Mouse (Mus musculus): Measurements from ENCODE around the gene Osbpl5. TPM values are rescaled to one million over a fixed set of nuclear protein-coding genes. Genes with fewer than 3 reads are reported as not detected.
A peak's percentile ranks its signal among the peaks of the same experiment; 100 is the strongest.

The Osbpl5 gene
- polyA plus RNA-seq, 1 experiment from 2014 or later, result 29.9 TPM

- Histone ChIP-seq H3K9me3 (ENCODE audit: control insufficient read depth, low read length) (no peaks in the 10 kb centered on the region), H3K4me1 (replicated peaks; ENCODE audit: control insufficient read depth, insufficient read depth) (0 out of 2 replicates have a peak, but pooled peaks cover 2% of the 10 kb centered on the region), H3K36me3 (ENCODE audit: control insufficient read depth, insufficient read depth, low read length) (no peaks in the 10 kb centered on the region; the same call in 1 of the 2 replicates), H3K4me3 (ENCODE audit: low read depth, low read length) (no peak overlapping the region), H3K27me3 (ENCODE audit: control insufficient read depth, insufficient read depth, low read length) (no peaks in the 10 kb centered on the region), H3K9ac (ENCODE audit: low read length) (no peak overlapping the region), H3K27ac (replicated peaks) (no peak overlapping the region; the same call in 1 of the 2 replicates), H3K4me2 (replicated peaks; ENCODE audit: low read depth) (no peak overlapping the region)
- DNase-seq (ENCODE audit: low spot score) (peak; percentile 55), ATAC-seq (ENCODE audit: low FRiP score, low TSS enrichment) (no peak)
- TF ChIP-seq EP300 (optimal IDR thresholded peaks at IDR 0.05) (no peak), CTCF (IDR thresholded peaks at IDR 0.05; ENCODE audit: low read depth) (peak; percentile 55)
- WGBS, result 73% methylated on average over 4 of the region's 4 CpGs
These were observed 30.4 kb downstream of the Osbpl5 start for GRCm38 (mm10) chr7:143726396-143726795.

- H3K36me3 ChIP-seq (ENCODE audit: control insufficient read depth, insufficient read depth, low read length), result no peaks in the 10 kb centered on the region; the same call in none of the 2 replicates
- ATAC-seq (ENCODE audit: low FRiP score, low TSS enrichment), result peak; percentile 96
- 66% methylated on average over 4 of the region's 4 CpGs for WGBS
- no peaks in the 10 kb centered on the region for H3K27me3 ChIP-seq (ENCODE audit: control insufficient read depth, insufficient read depth, low read length)
- peak overlapping the region; percentile 94 for H3K27ac ChIP-seq (replicated peaks)
- peak overlapping the region; percentile 45 for H3K9ac ChIP-seq (ENCODE audit: low read length)
- no peaks in the 10 kb centered on the region for H3K4me1 ChIP-seq (replicated peaks; ENCODE audit: control insufficient read depth, insufficient read depth)
- peak overlapping the region; percentile 45 for H3K4me2 ChIP-seq (replicated peaks; ENCODE audit: low read depth)
- DNase-seq (ENCODE audit: low spot score), result peak; percentile 88
- no peak for TF ChIP-seq EP300 (optimal IDR thresholded peaks at IDR 0.05)
- no peak for TF ChIP-seq CTCF (IDR thresholded peaks at IDR 0.05; ENCODE audit: low read depth)
- peak overlapping the region; percentile 22; the same call in 1 of the 2 replicates for H3K4me3 ChIP-seq (ENCODE audit: low read depth, low read length)
- no peaks in the 10 kb centered on the region for H3K9me3 ChIP-seq (ENCODE audit: control insufficient read depth, low read length)
These were observed 32.9 kb downstream of the Osbpl5 start for GRCm38 (mm10) chr7:143723841-143724240.

- 66% methylated on average over 5 of the region's 5 CpGs for WGBS
- no peak for ATAC-seq (ENCODE audit: low FRiP score, low TSS enrichment)
- TF ChIP-seq CTCF (IDR thresholded peaks at IDR 0.05; ENCODE audit: low read depth), result no peak
- no peak for TF ChIP-seq EP300 (optimal IDR thresholded peaks at IDR 0.05)
- H3K36me3 ChIP-seq (ENCODE audit: control insufficient read depth, insufficient read depth, low read length), result no peaks in the 10 kb centered on the region; the same call in none of the 2 replicates
- no peak overlapping the region for H3K4me3 ChIP-seq (ENCODE audit: low read depth, low read length)
- H3K27me3 ChIP-seq (ENCODE audit: control insufficient read depth, insufficient read depth, low read length), result no peaks in the 10 kb centered on the region
- no peak overlapping the region for H3K9ac ChIP-seq (ENCODE audit: low read length)
- no peak for DNase-seq (ENCODE audit: low spot score)
- no peaks in the 10 kb centered on the region for H3K4me1 ChIP-seq (replicated peaks; ENCODE audit: control insufficient read depth, insufficient read depth)
- H3K4me2 ChIP-seq (replicated peaks; ENCODE audit: low read depth), result no peak overlapping the region
- no peaks in the 10 kb centered on the region for H3K9me3 ChIP-seq (ENCODE audit: control insufficient read depth, low read length)
- peak overlapping the region; percentile 94 for H3K27ac ChIP-seq (replicated peaks)
These were observed 34.1 kb downstream of the Osbpl5 start for GRCm38 (mm10) chr7:143722646-143723045.

- ATAC-seq (ENCODE audit: low FRiP score, low TSS enrichment) (peak; percentile 27), DNase-seq (ENCODE audit: low spot score) (no peak)
- H3K27ac ChIP-seq (replicated peaks), result no peak overlapping the region
- no peaks in the 10 kb centered on the region for H3K9me3 ChIP-seq (ENCODE audit: control insufficient read depth, low read length)
- no peak overlapping the region for H3K4me2 ChIP-seq (replicated peaks; ENCODE audit: low read depth)
- H3K27me3 ChIP-seq (ENCODE audit: control insufficient read depth, insufficient read depth, low read length), result no peaks in the 10 kb centered on the region
- 85% methylated on average over 1 of the region's 1 CpGs for WGBS
- no peak overlapping the region for H3K9ac ChIP-seq (ENCODE audit: low read length)
- TF ChIP-seq CTCF (IDR thresholded peaks at IDR 0.05; ENCODE audit: low read depth), result no peak
- TF ChIP-seq EP300 (optimal IDR thresholded peaks at IDR 0.05), result no peak
- no peak overlapping the region for H3K4me3 ChIP-seq (ENCODE audit: low read depth, low read length)
- H3K4me1 ChIP-seq (replicated peaks; ENCODE audit: control insufficient read depth, insufficient read depth), result no peaks in the 10 kb centered on the region
- H3K36me3 ChIP-seq (ENCODE audit: control insufficient read depth, insufficient read depth, low read length), result peaks cover 7% of the 10 kb centered on the region
These were observed 39.0 kb downstream of the Osbpl5 start for GRCm38 (mm10) chr7:143717811-143718210.

- Histone ChIP-seq H3K36me3 (ENCODE audit: control insufficient read depth, insufficient read depth, low read length) (peaks cover 24% of the 10 kb centered on the region), H3K27me3 (ENCODE audit: control insufficient read depth, insufficient read depth, low read length) (no peaks in the 10 kb centered on the region), H3K27ac (replicated peaks) (no peak overlapping the region), H3K4me1 (replicated peaks; ENCODE audit: control insufficient read depth, insufficient read depth) (no peaks in the 10 kb centered on the region), H3K4me2 (replicated peaks; ENCODE audit: low read depth) (no peak overlapping the region), H3K4me3 (ENCODE audit: low read depth, low read length) (no peak overlapping the region), H3K9ac (ENCODE audit: low read length) (no peak overlapping the region), H3K9me3 (ENCODE audit: control insufficient read depth, low read length) (no peaks in the 10 kb centered on the region)
- WGBS, result 81% methylated on average over 4 of the region's 4 CpGs
- no peak for DNase-seq (ENCODE audit: low spot score)
- no peak for ATAC-seq (ENCODE audit: low FRiP score, low TSS enrichment)
- TF ChIP-seq CTCF (IDR thresholded peaks at IDR 0.05; ENCODE audit: low read depth), result no peak
- TF ChIP-seq EP300 (optimal IDR thresholded peaks at IDR 0.05), result no peak
These were observed 43.4 kb downstream of the Osbpl5 start for GRCm38 (mm10) chr7:143713421-143713820.

- WGBS, result 68% methylated on average over 8 of the region's 8 CpGs
- Histone ChIP-seq H3K36me3 (ENCODE audit: control insufficient read depth, insufficient read depth, low read length) (peaks cover 24% of the 10 kb centered on the region), H3K27ac (replicated peaks) (no peak overlapping the region), H3K4me1 (replicated peaks; ENCODE audit: control insufficient read depth, insufficient read depth) (no peaks in the 10 kb centered on the region), H3K9ac (ENCODE audit: low read length) (no peak overlapping the region), H3K27me3 (ENCODE audit: control insufficient read depth, insufficient read depth, low read length) (no peaks in the 10 kb centered on the region), H3K4me2 (replicated peaks; ENCODE audit: low read depth) (no peak overlapping the region), H3K9me3 (ENCODE audit: control insufficient read depth, low read length) (no peaks in the 10 kb centered on the region), H3K4me3 (ENCODE audit: low read depth, low read length) (no peak overlapping the region)
- DNase-seq (ENCODE audit: low spot score) (no peak), ATAC-seq (ENCODE audit: low FRiP score, low TSS enrichment) (no peak)
- TF ChIP-seq EP300 (optimal IDR thresholded peaks at IDR 0.05) (no peak), CTCF (IDR thresholded peaks at IDR 0.05; ENCODE audit: low read depth) (no peak)
These were observed 43.9 kb downstream of the Osbpl5 start for GRCm38 (mm10) chr7:143712771-143713348.

All from stomach, postnatal 0 days (tissue).